Mouse (Mus musculus): ENCODE measurements around the gene Crispld2.

Gene Crispld2

GRCm38 (mm10) chr8:119955333-119955732, 36.9 kb upstream of the Crispld2 start:
- Histone ChIP-seq H3K36me3 (ENCODE audit: insufficient read depth, low read length) (peaks cover 88% of the 10 kb centered on the region), H3K4me3 (replicated peaks; ENCODE audit: low read length) (no peak overlapping the region), H3K27me3 (ENCODE audit: insufficient read depth, low read length) (no peaks in the 10 kb centered on the region), H3K9me3 (ENCODE audit: low read length) (no peaks in the 10 kb centered on the region), H3K4me1 (replicated peaks; ENCODE audit: low read depth, low read length) (peaks cover 69% of the 10 kb centered on the region)
- TF ChIP-seq NANOG (IDR thresholded peaks at IDR 0.05; ENCODE audit: borderline replicate concordance, low read length) (no peak), POU5F1 (IDR thresholded peaks at IDR 0.05; ENCODE audit: borderline replicate concordance, low read length) (no peak), CTCF (conservative IDR thresholded peaks at IDR 0.05; ENCODE audit: low read length) (no peak)

GRCm38 (mm10) chr8:119958076-119958475, 34.2 kb upstream of the Crispld2 start:
- Histone ChIP-seq H3K4me3 (replicated peaks; ENCODE audit: low read length) (no peak overlapping the region), H3K36me3 (ENCODE audit: insufficient read depth, low read length) (peaks cover 61% of the 10 kb centered on the region), H3K27me3 (ENCODE audit: insufficient read depth, low read length) (no peaks in the 10 kb centered on the region), H3K4me1 (replicated peaks; ENCODE audit: low read depth, low read length) (peaks cover 49% of the 10 kb centered on the region), H3K9me3 (ENCODE audit: low read length) (no peaks in the 10 kb centered on the region)
- TF ChIP-seq CTCF (conservative IDR thresholded peaks at IDR 0.05; ENCODE audit: low read length) (no peak), NANOG (IDR thresholded peaks at IDR 0.05; ENCODE audit: borderline replicate concordance, low read length) (no peak), POU5F1 (IDR thresholded peaks at IDR 0.05; ENCODE audit: borderline replicate concordance, low read length) (no peak)

- TF ChIP-seq NANOG (IDR thresholded peaks at IDR 0.05; ENCODE audit: borderline replicate concordance, low read length) (no peak), POU5F1 (IDR thresholded peaks at IDR 0.05; ENCODE audit: borderline replicate concordance, low read length) (no peak), CTCF (conservative IDR thresholded peaks at IDR 0.05; ENCODE audit: low read length) (no peak)
Measured at GRCm38 (mm10) chr8:119960531-119961104, 31.6 kb upstream of the Crispld2 start.

GRCm38 (mm10) chr8:119964859-119965258, 27.4 kb upstream of the Crispld2 start:
- TF ChIP-seq POU5F1 (IDR thresholded peaks at IDR 0.05; ENCODE audit: borderline replicate concordance, low read length) = no peak
- TF ChIP-seq CTCF (conservative IDR thresholded peaks at IDR 0.05; ENCODE audit: low read length) = no peak
- TF ChIP-seq NANOG (IDR thresholded peaks at IDR 0.05; ENCODE audit: borderline replicate concordance, low read length) = no peak
- Histone ChIP-seq H3K27me3 (ENCODE audit: insufficient read depth, low read length) (peaks cover 4% of the 10 kb centered on the region; the same call in 1 of the 2 replicates), H3K9me3 (ENCODE audit: low read length) (peaks cover 8% of the 10 kb centered on the region), H3K4me1 (replicated peaks; ENCODE audit: low read depth, low read length) (peaks cover 16% of the 10 kb centered on the region), H3K36me3 (ENCODE audit: insufficient read depth, low read length) (no peaks in the 10 kb centered on the region), H3K4me3 (replicated peaks; ENCODE audit: low read length) (no peak overlapping the region)

More at GRCm38 (mm10) chr8:119960531-119961104, 31.6 kb upstream of the Crispld2 start:
- Histone ChIP-seq H3K27me3 (ENCODE audit: insufficient read depth, low read length) (peaks cover under 1% of the 10 kb centered on the region; the same call in 1 of the 2 replicates), H3K9me3 (ENCODE audit: low read length) (no peaks in the 10 kb centered on the region), H3K4me3 (replicated peaks; ENCODE audit: low read length) (no peak overlapping the region), H3K36me3 (ENCODE audit: insufficient read depth, low read length) (peaks cover 36% of the 10 kb centered on the region), H3K4me1 (replicated peaks; ENCODE audit: low read depth, low read length) (peaks cover 37% of the 10 kb centered on the region)

- peaks cover 8% of the 10 kb centered on the region for H3K9me3 ChIP-seq (ENCODE audit: low read length)
- peak; percentile 57 for TF ChIP-seq CTCF (conservative IDR thresholded peaks at IDR 0.05; ENCODE audit: low read length)
- TF ChIP-seq POU5F1 (IDR thresholded peaks at IDR 0.05; ENCODE audit: borderline replicate concordance, low read length) = no peak
- H3K27me3 ChIP-seq (ENCODE audit: insufficient read depth, low read length) = peaks cover 4% of the 10 kb centered on the region; the same call in 1 of the 2 replicates
- H3K36me3 ChIP-seq (ENCODE audit: insufficient read depth, low read length) = no peaks in the 10 kb centered on the region
- H3K4me1 ChIP-seq (replicated peaks; ENCODE audit: low read depth, low read length) = peaks cover 7% of the 10 kb centered on the region
- no peak overlapping the region for H3K4me3 ChIP-seq (replicated peaks; ENCODE audit: low read length)
Measured at GRCm38 (mm10) chr8:119967435-119967834, 24.8 kb upstream of the Crispld2 start.

- H3K4me3 ChIP-seq (replicated peaks; ENCODE audit: low read length) = no peak overlapping the region
- peaks cover 8% of the 10 kb centered on the region for H3K9me3 ChIP-seq (ENCODE audit: low read length)
- H3K36me3 ChIP-seq (ENCODE audit: insufficient read depth, low read length) = no peaks in the 10 kb centered on the region
- peaks cover 4% of the 10 kb centered on the region; the same call in 1 of the 2 replicates for H3K27me3 ChIP-seq (ENCODE audit: insufficient read depth, low read length)
- H3K4me1 ChIP-seq (replicated peaks; ENCODE audit: low read depth, low read length) = no peaks in the 10 kb centered on the region
- TF ChIP-seq NANOG (IDR thresholded peaks at IDR 0.05; ENCODE audit: borderline replicate concordance, low read length) = no peak
- TF ChIP-seq CTCF (conservative IDR thresholded peaks at IDR 0.05; ENCODE audit: low read length) = no peak
- no peak for TF ChIP-seq POU5F1 (IDR thresholded peaks at IDR 0.05; ENCODE audit: borderline replicate concordance, low read length)
Measured at GRCm38 (mm10) chr8:119970169-119970568, 22.1 kb upstream of the Crispld2 start.

- H3K4me3 ChIP-seq (replicated peaks; ENCODE audit: low read length) = no peak overlapping the region
- H3K36me3 ChIP-seq (ENCODE audit: insufficient read depth, low read length) = no peaks in the 10 kb centered on the region
- TF ChIP-seq CTCF (conservative IDR thresholded peaks at IDR 0.05; ENCODE audit: low read length) (no peak), POU5F1 (IDR thresholded peaks at IDR 0.05; ENCODE audit: borderline replicate concordance, low read length) (no peak), NANOG (IDR thresholded peaks at IDR 0.05; ENCODE audit: borderline replicate concordance, low read length) (no peak)
- H3K27me3 ChIP-seq (ENCODE audit: insufficient read depth, low read length) = no peaks in the 10 kb centered on the region; the same call in 1 of the 2 replicates
- H3K9me3 ChIP-seq (ENCODE audit: low read length) = peaks cover 4% of the 10 kb centered on the region
- H3K4me1 ChIP-seq (replicated peaks; ENCODE audit: low read depth, low read length) = no peaks in the 10 kb centered on the region
Measured at GRCm38 (mm10) chr8:119972558-119972957, 19.7 kb upstream of the Crispld2 start.

GRCm38 (mm10) chr8:119978770-119979381, 13.4 kb upstream of the Crispld2 start:
- TF ChIP-seq CTCF (conservative IDR thresholded peaks at IDR 0.05; ENCODE audit: low read length) (no peak), POU5F1 (IDR thresholded peaks at IDR 0.05; ENCODE audit: borderline replicate concordance, low read length) (no peak), NANOG (IDR thresholded peaks at IDR 0.05; ENCODE audit: borderline replicate concordance, low read length) (no peak)
- Histone ChIP-seq H3K36me3 (ENCODE audit: insufficient read depth, low read length) (no peaks in the 10 kb centered on the region), H3K4me1 (replicated peaks; ENCODE audit: low read depth, low read length) (peaks cover 13% of the 10 kb centered on the region; the same call in 1 of the 2 replicates), H3K9me3 (ENCODE audit: low read length) (no peaks in the 10 kb centered on the region), H3K27me3 (ENCODE audit: insufficient read depth, low read length) (no peaks in the 10 kb centered on the region; the same call in 1 of the 2 replicates), H3K4me3 (replicated peaks; ENCODE audit: low read length) (no peak overlapping the region)
